Mouse (Mus musculus) right cerebral cortex, adult 18-20 months (tissue): ENCODE results near the gene Gm10184.
"Not testable (repeated sequence)": the region's sequence is repeated elsewhere in the genome, so short reads cannot be mapped to it uniquely, and the experiment has no call there.

Experiments used
- DNase-seq: peaks from one replicate; pipeline ENCODE4 v3.0.0; 2022; ENCODE audit warnings: mixed read lengths

The Gm10184 gene

GRCm38 (mm10) chr17:89910349-89910748 lies at the start of gene Gm10184:
Gene Gm10184, minus strand, starts transcription at chr17:89910449.
- no peak for DNase-seq

DNA sequence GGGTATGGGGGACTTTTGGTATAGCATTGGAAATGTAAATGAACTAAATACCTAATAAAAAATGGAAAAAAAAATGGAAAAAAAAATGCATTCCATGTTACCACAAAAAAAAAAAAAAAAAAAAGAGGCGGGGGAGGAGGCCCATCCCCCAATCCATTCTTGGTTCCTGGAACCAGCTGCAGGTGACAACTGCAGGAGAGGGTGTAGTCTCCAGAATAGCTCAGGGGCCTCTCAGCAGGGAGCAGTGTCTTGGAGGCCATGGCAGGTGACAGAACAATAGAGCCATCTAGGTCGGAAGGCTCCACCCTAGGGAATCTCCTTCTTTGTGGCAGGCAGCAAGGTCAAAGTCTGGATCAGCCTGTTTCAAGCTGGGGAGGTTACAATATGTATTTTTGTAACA lies 23.7 kb upstream of the Gm10184 start:
- no peak for DNase-seq

DNA sequence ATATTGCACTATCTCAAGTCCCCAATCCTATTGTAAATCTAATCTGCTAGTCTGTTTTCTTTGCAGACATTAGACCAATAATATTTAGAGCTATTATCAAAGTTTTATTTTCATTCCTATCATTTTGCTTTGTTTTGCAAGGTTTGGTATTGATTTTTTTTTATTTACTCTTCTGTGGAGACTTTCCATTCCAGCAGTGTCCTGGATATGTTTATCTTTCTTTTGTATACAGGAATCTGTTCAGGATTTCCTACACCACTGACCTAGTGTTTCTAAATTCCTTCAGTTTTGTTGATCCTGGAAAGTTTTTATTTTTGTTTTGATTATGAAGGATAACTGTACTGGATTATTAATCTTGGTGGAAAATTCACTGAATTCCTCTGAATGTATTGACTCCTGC lies 2.6 kb downstream of the Gm10184 start:
- no peak for DNase-seq

DNA sequence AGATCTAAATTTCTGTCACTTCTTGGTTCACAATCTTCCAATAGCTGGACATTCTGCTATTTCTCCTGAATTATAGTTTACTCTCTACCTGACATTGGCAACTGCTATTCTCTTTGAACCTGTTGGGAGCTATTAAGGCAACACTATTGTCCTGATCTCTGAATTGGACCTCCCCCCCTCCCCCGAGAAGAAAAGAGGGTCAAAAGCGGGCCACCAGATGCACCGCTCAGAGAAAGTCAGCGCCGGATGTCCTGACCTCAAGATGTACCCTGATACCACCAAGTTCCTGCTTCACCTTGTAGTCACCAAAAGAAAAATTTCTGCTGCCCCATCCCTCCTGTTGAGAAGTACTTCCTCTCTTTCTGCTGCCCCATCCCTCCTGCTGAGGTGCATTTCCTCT lies 5.5 kb downstream of the Gm10184 start:
- DNase-seq: not testable (repeated sequence)

GRCm38 (mm10) chr17:89902767-89903166 lies 7.5 kb downstream of the Gm10184 start:
- DNase-seq: no peak

GRCm38 (mm10) chr17:89900610-89901009 lies 9.6 kb downstream of the Gm10184 start:
- DNase-seq: no peak

DNA sequence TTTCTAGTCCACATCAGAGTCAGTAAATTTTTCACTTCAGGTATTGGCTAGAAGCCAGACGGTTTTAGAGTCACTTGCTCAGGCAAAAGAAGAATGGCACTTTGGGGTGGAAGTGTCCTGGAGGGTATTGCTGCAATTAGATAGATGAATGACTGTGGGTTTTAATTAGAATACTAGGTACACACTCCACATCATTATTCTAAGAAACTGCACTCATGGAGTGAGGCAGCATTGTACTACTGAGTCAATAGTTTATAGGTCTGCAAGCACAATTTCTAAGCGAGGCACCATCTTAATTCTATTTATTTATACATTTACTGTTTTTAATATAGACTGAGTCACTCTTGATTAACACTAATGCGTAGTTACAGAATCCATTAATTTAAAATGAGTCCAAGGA lies 10.4 kb downstream of the Gm10184 start:
- DNase-seq: no peak

- peak; percentile 10 for DNase-seq
These were observed 45.3 kb downstream of the Gm10184 start for GRCm38 (mm10) chr17:89864996-89865395.
